Mouse (Mus musculus): ENCODE measurements around the gene Mns1.

Gene Mns1

GRCm38 (mm10) chr9:72456374-72456773 is 18.6 kb downstream of the Mns1 start:
- peaks cover 9% of the 10 kb centered on the region for H3K4me1 ChIP-seq (replicated peaks; ENCODE audit: low read depth, low read length)

GRCm38 (mm10) chr9:72458233-72458632 is 20.4 kb downstream of the Mns1 start:
- Histone ChIP-seq H3K9me3 (ENCODE audit: low read length) (no peaks in the 10 kb centered on the region), H3K27me3 (ENCODE audit: insufficient read depth, low read length) (no peaks in the 10 kb centered on the region), H3K4me3 (replicated peaks; ENCODE audit: low read length) (no peak overlapping the region), H3K4me1 (replicated peaks; ENCODE audit: low read depth, low read length) (no peaks in the 10 kb centered on the region), H3K36me3 (ENCODE audit: insufficient read depth, low read length) (peaks cover 63% of the 10 kb centered on the region)
- peak; percentile 69 for TF ChIP-seq CTCF (conservative IDR thresholded peaks at IDR 0.05; ENCODE audit: low read length)
- TF ChIP-seq POU5F1 (IDR thresholded peaks at IDR 0.05; ENCODE audit: borderline replicate concordance, low read length), result no peak

More at GRCm38 (mm10) chr9:72456374-72456773, 18.6 kb downstream of the Mns1 start:
- Histone ChIP-seq H3K4me3 (replicated peaks; ENCODE audit: low read length) (no peak overlapping the region), H3K9me3 (ENCODE audit: low read length) (no peaks in the 10 kb centered on the region), H3K36me3 (ENCODE audit: insufficient read depth, low read length) (peaks cover 59% of the 10 kb centered on the region), H3K27me3 (ENCODE audit: insufficient read depth, low read length) (no peaks in the 10 kb centered on the region)
- no peak for TF ChIP-seq CTCF (conservative IDR thresholded peaks at IDR 0.05; ENCODE audit: low read length)
- TF ChIP-seq POU5F1 (IDR thresholded peaks at IDR 0.05; ENCODE audit: borderline replicate concordance, low read length), result no peak
- no peak for TF ChIP-seq NANOG (IDR thresholded peaks at IDR 0.05; ENCODE audit: borderline replicate concordance, low read length)

- H3K9me3 ChIP-seq (ENCODE audit: low read length), result no peaks in the 10 kb centered on the region
- H3K4me3 ChIP-seq (replicated peaks; ENCODE audit: low read length), result no peak overlapping the region
- H3K4me1 ChIP-seq (replicated peaks; ENCODE audit: low read depth, low read length), result no peaks in the 10 kb centered on the region
- no peaks in the 10 kb centered on the region for H3K27me3 ChIP-seq (ENCODE audit: insufficient read depth, low read length)
- no peak for TF ChIP-seq NANOG (IDR thresholded peaks at IDR 0.05; ENCODE audit: borderline replicate concordance, low read length)
- no peak for TF ChIP-seq POU5F1 (IDR thresholded peaks at IDR 0.05; ENCODE audit: borderline replicate concordance, low read length)
- no peak for TF ChIP-seq CTCF (conservative IDR thresholded peaks at IDR 0.05; ENCODE audit: low read length)
- H3K36me3 ChIP-seq (ENCODE audit: insufficient read depth, low read length), result peaks cover 71% of the 10 kb centered on the region
These were observed 21.9 kb downstream of the Mns1 start for GRCm38 (mm10) chr9:72459703-72460102.

- Histone ChIP-seq H3K4me3 (replicated peaks; ENCODE audit: low read length) (no peak overlapping the region), H3K9me3 (ENCODE audit: low read length) (no peaks in the 10 kb centered on the region), H3K36me3 (ENCODE audit: insufficient read depth, low read length) (peaks cover 78% of the 10 kb centered on the region), H3K27me3 (ENCODE audit: insufficient read depth, low read length) (no peaks in the 10 kb centered on the region), H3K4me1 (replicated peaks; ENCODE audit: low read depth, low read length) (no peaks in the 10 kb centered on the region)
- TF ChIP-seq NANOG (IDR thresholded peaks at IDR 0.05; ENCODE audit: borderline replicate concordance, low read length), result no peak
These were observed 23.0 kb downstream of the Mns1 start for GRCm38 (mm10) chr9:72460767-72461166.

GRCm38 (mm10) chr9:72462427-72462826 is 24.6 kb downstream of the Mns1 start:
- Histone ChIP-seq H3K27me3 (ENCODE audit: insufficient read depth, low read length) (no peaks in the 10 kb centered on the region), H3K9me3 (ENCODE audit: low read length) (no peaks in the 10 kb centered on the region), H3K4me1 (replicated peaks; ENCODE audit: low read depth, low read length) (no peaks in the 10 kb centered on the region), H3K4me3 (replicated peaks; ENCODE audit: low read length) (no peak overlapping the region), H3K36me3 (ENCODE audit: insufficient read depth, low read length) (peaks cover 79% of the 10 kb centered on the region)
- no peak for TF ChIP-seq POU5F1 (IDR thresholded peaks at IDR 0.05; ENCODE audit: borderline replicate concordance, low read length)
- no peak for TF ChIP-seq CTCF (conservative IDR thresholded peaks at IDR 0.05; ENCODE audit: low read length)
- no peak for TF ChIP-seq NANOG (IDR thresholded peaks at IDR 0.05; ENCODE audit: borderline replicate concordance, low read length)

- H3K9me3 ChIP-seq (ENCODE audit: low read length), result no peaks in the 10 kb centered on the region
- TF ChIP-seq CTCF (conservative IDR thresholded peaks at IDR 0.05; ENCODE audit: low read length), result no peak
- TF ChIP-seq POU5F1 (IDR thresholded peaks at IDR 0.05; ENCODE audit: borderline replicate concordance, low read length), result no peak
- no peak for TF ChIP-seq NANOG (IDR thresholded peaks at IDR 0.05; ENCODE audit: borderline replicate concordance, low read length)
These were observed 27.0 kb downstream of the Mns1 start for GRCm38 (mm10) chr9:72464806-72465205.

GRCm38 (mm10) chr9:72465754-72466181 is 28.0 kb downstream of the Mns1 start:
- TF ChIP-seq NANOG (IDR thresholded peaks at IDR 0.05; ENCODE audit: borderline replicate concordance, low read length), result no peak
- no peak for TF ChIP-seq POU5F1 (IDR thresholded peaks at IDR 0.05; ENCODE audit: borderline replicate concordance, low read length)
- TF ChIP-seq CTCF (conservative IDR thresholded peaks at IDR 0.05; ENCODE audit: low read length), result no peak
- H3K36me3 ChIP-seq (ENCODE audit: insufficient read depth, low read length), result peaks cover 56% of the 10 kb centered on the region

More at GRCm38 (mm10) chr9:72464806-72465205, 27.0 kb downstream of the Mns1 start:
- Histone ChIP-seq H3K4me1 (replicated peaks; ENCODE audit: low read depth, low read length) (peaks cover 3% of the 10 kb centered on the region; the same call in 1 of the 2 replicates), H3K4me3 (replicated peaks; ENCODE audit: low read length) (no peak overlapping the region), H3K27me3 (ENCODE audit: insufficient read depth, low read length) (no peaks in the 10 kb centered on the region), H3K36me3 (ENCODE audit: insufficient read depth, low read length) (peaks cover 62% of the 10 kb centered on the region)

GRCm38 (mm10) chr9:72467551-72468407 is 30.0 kb downstream of the Mns1 start:
- no peaks in the 10 kb centered on the region for H3K27me3 ChIP-seq (ENCODE audit: insufficient read depth, low read length)
- H3K36me3 ChIP-seq (ENCODE audit: insufficient read depth, low read length), result peaks cover 59% of the 10 kb centered on the region
- TF ChIP-seq NANOG (IDR thresholded peaks at IDR 0.05; ENCODE audit: borderline replicate concordance, low read length), result no peak
- TF ChIP-seq CTCF (conservative IDR thresholded peaks at IDR 0.05; ENCODE audit: low read length), result peak; percentile 73
- peaks cover 3% of the 10 kb centered on the region; the same call in 1 of the 2 replicates for H3K4me1 ChIP-seq (replicated peaks; ENCODE audit: low read depth, low read length)
- H3K4me3 ChIP-seq (replicated peaks; ENCODE audit: low read length), result no peak overlapping the region
- no peaks in the 10 kb centered on the region for H3K9me3 ChIP-seq (ENCODE audit: low read length)

More at GRCm38 (mm10) chr9:72465754-72466181, 28.0 kb downstream of the Mns1 start:
- Histone ChIP-seq H3K4me3 (replicated peaks; ENCODE audit: low read length) (no peak overlapping the region), H3K9me3 (ENCODE audit: low read length) (no peaks in the 10 kb centered on the region), H3K27me3 (ENCODE audit: insufficient read depth, low read length) (no peaks in the 10 kb centered on the region), H3K4me1 (replicated peaks; ENCODE audit: low read depth, low read length) (peaks cover 3% of the 10 kb centered on the region; the same call in 1 of the 2 replicates)

All from E14TG2a.4 (cell line).